Comparison of ENCODE assay signal across 8 mouse cellular contexts in the genomic region with DNA sequence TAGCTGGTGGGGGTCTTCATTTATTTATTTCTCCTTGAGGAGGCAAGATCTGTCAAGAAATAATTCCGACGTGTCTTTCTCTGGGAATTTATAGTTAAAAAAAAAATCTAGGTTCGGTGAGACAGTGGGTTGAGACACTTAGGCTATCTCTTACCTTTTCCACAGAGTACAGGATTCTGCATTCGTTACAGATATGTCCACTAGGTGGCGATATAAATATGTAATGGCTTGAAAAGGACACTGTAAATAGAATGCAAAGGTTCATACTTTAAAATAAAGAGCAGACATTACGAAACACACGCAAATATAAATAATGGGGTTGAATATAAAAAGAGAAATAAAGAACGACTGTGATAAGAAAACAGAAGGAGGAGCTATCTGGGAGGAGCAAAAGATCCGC.
DNase-seq lines count a peak whose midpoint lies in the region; ATAC-seq and TF ChIP-seq lines count a peak whose summit lies in the region.

No protein-coding gene starts in this region.

- no peaks in the 10 kb centered on the region for H3K27me3 ChIP-seq in cerebellum, adult 2 months (ENCODE audit: control insufficient read depth, insufficient read depth, low read length)
- no peaks in the 10 kb centered on the region for H3K27me3 ChIP-seq in liver, embryonic 14.5 days (ENCODE audit: control insufficient read depth, insufficient read depth, low read length)
- H3K27me3 ChIP-seq in liver, embryonic 12.5 days (replicated peaks) = no peaks in the 10 kb centered on the region
- no peaks in the 10 kb centered on the region for H3K27me3 ChIP-seq in forebrain, postnatal 0 days (ENCODE audit: insufficient read depth, low read length)
- no peaks in the 10 kb centered on the region for H3K27me3 ChIP-seq in midbrain, embryonic 15.5 days (replicated peaks)

- no peak overlapping the region for H3K9ac ChIP-seq in liver, embryonic 14.5 days (replicated peaks)
- H3K9ac ChIP-seq in liver, embryonic 12.5 days = no peak overlapping the region
- no peak overlapping the region for H3K9ac ChIP-seq in forebrain, postnatal 0 days
- H3K9ac ChIP-seq in midbrain, embryonic 15.5 days = no peak overlapping the region

- H3K27ac ChIP-seq in cerebellum, adult 2 months (ENCODE audit: insufficient read depth, low read length) = no peak overlapping the region
- no peak overlapping the region for H3K27ac ChIP-seq in liver, embryonic 14.5 days
- H3K27ac ChIP-seq in liver, embryonic 12.5 days = no peak overlapping the region
- no peak overlapping the region for H3K27ac ChIP-seq in forebrain, postnatal 0 days (ENCODE audit: low read depth, low read length)
- no peak overlapping the region for H3K27ac ChIP-seq in midbrain, embryonic 15.5 days

- no peak overlapping the region for H3K4me3 ChIP-seq in cerebellum, adult 2 months (replicated peaks; ENCODE audit: insufficient read depth, low read depth, low read length)
- no peak overlapping the region for H3K4me3 ChIP-seq in liver, embryonic 14.5 days (ENCODE audit: insufficient read depth in 1 of 2, low read depth in 2 of 2, low read length in 2 of 2)
- H3K4me3 ChIP-seq in liver, embryonic 12.5 days = no peak overlapping the region
- H3K4me3 ChIP-seq in forebrain, postnatal 0 days (ENCODE audit: low read depth, low read length) = no peak overlapping the region
- H3K4me3 ChIP-seq in midbrain, embryonic 15.5 days = no peak overlapping the region

- peak in 1 of 2 experiments; percentile 25 for DNase-seq in cerebellum, adult 2 months
- no peak for DNase-seq in cerebellum, adult 11-12 months
- no peak for DNase-seq in liver, embryonic 14.5 days (ENCODE audit: low read depth in 3 of 3, low spot score in 3 of 3)
- peak; percentile 74 for DNase-seq in forebrain, postnatal 0 days
- DNase-seq in gastrocnemius, postnatal 25 days = no peak

- peak; percentile 59; the same call in 1 of the 2 replicates for TF ChIP-seq CTCF in cerebellum, adult 2 months (IDR thresholded peaks at IDR 0.05; ENCODE audit: borderline replicate concordance, insufficient read depth, low read depth, low read length)
- peak; percentile 30; the same call in 1 of the 2 replicates for TF ChIP-seq CTCF in liver, embryonic 14.5 days (IDR thresholded peaks at IDR 0.05; ENCODE audit: low read depth)
- TF ChIP-seq CTCF in forebrain, postnatal 0 days (IDR thresholded peaks at IDR 0.05; ENCODE audit: low read depth) = peak; percentile 78

- no peak for ATAC-seq in liver, embryonic 14.5 days (ENCODE audit: insufficient read depth)
- ATAC-seq in liver, embryonic 12.5 days = no peak
- ATAC-seq in forebrain, postnatal 0 days = peak; percentile 78
- peak; percentile 85 for ATAC-seq in midbrain, embryonic 15.5 days (replicated peaks)
- no peak for ATAC-seq in megakaryocyte, adult 5-6 weeks (ENCODE audit: poor library complexity, severe bottlenecking)

- no peak overlapping the region for H3K4me2 ChIP-seq in liver, embryonic 14.5 days (ENCODE audit: low read depth)
- H3K4me2 ChIP-seq in liver, embryonic 12.5 days = no peak overlapping the region
- no peak overlapping the region for H3K4me2 ChIP-seq in forebrain, postnatal 0 days (ENCODE audit: low read depth)
- H3K4me2 ChIP-seq in midbrain, embryonic 15.5 days = no peak overlapping the region

- 21% methylated on average over 9 of the region's 9 CpGs for WGBS in cerebellum, adult 2 months
- WGBS in liver, embryonic 14.5 days (ENCODE audit: insufficient replicate concordance) = 21% methylated on average over 9 of the region's 9 CpGs
- 18% methylated on average over 9 of the region's 9 CpGs for WGBS in liver, embryonic 12.5 days (ENCODE audit: insufficient replicate concordance)
- WGBS in forebrain, postnatal 0 days = 20% methylated on average over 9 of the region's 9 CpGs
- WGBS in midbrain, embryonic 15.5 days = 20% methylated on average over 9 of the region's 9 CpGs

- no peaks in the 10 kb centered on the region for H3K9me3 ChIP-seq in liver, embryonic 14.5 days (ENCODE audit: control insufficient read depth, low read length)
- H3K9me3 ChIP-seq in liver, embryonic 12.5 days (replicated peaks) = no peaks in the 10 kb centered on the region
- H3K9me3 ChIP-seq in forebrain, postnatal 0 days (ENCODE audit: low read length) = no peaks in the 10 kb centered on the region
- H3K9me3 ChIP-seq in midbrain, embryonic 15.5 days = no peaks in the 10 kb centered on the region

- no peak for TF ChIP-seq POLR2A in cerebellum, adult 2 months (IDR thresholded peaks at IDR 0.05; ENCODE audit: borderline replicate concordance, insufficient read depth, low read length)

- TF ChIP-seq EP300 in liver, embryonic 14.5 days (IDR thresholded peaks at IDR 0.05; ENCODE audit: low read depth) = no peak

- no peaks in the 10 kb centered on the region for H3K4me1 ChIP-seq in cerebellum, adult 2 months (ENCODE audit: control insufficient read depth, insufficient read depth, low read length)
- H3K4me1 ChIP-seq in liver, embryonic 14.5 days (replicated peaks; ENCODE audit: control insufficient read depth in 2 of 2, insufficient read depth in 2 of 2, low read length in 1 of 2) = no peaks in the 10 kb centered on the region
- no peaks in the 10 kb centered on the region for H3K4me1 ChIP-seq in liver, embryonic 12.5 days
- H3K4me1 ChIP-seq in forebrain, postnatal 0 days (ENCODE audit: insufficient read depth) = no peaks in the 10 kb centered on the region
- no peaks in the 10 kb centered on the region for H3K4me1 ChIP-seq in midbrain, embryonic 15.5 days

- no peaks in the 10 kb centered on the region for H3K36me3 ChIP-seq in liver, embryonic 14.5 days (replicated peaks; ENCODE audit: control insufficient read depth, insufficient read depth, low read depth)
- H3K36me3 ChIP-seq in liver, embryonic 12.5 days = no peaks in the 10 kb centered on the region
- no peaks in the 10 kb centered on the region for H3K36me3 ChIP-seq in forebrain, postnatal 0 days (ENCODE audit: insufficient read depth)
- H3K36me3 ChIP-seq in midbrain, embryonic 15.5 days (replicated peaks) = no peaks in the 10 kb centered on the region

Comparison
In these comparisons a context has a peak if more than half of its experiments do, and no peak if none do; other contexts are left out.
1. ATAC-seq: peak in forebrain, postnatal 0 days (single experiment) and midbrain, embryonic 15.5 days (single experiment); none in liver, embryonic 14.5 days (single experiment), liver, embryonic 12.5 days (single experiment) and megakaryocyte, adult 5-6 weeks (single experiment).
2. Peak in every context shown above with its lines, with median percentiles within 50 percentile points of each other: CTCF ChIP-seq.